Mouse (Mus musculus) myocyte (in vitro differentiated cells): ENCODE data around the gene Ugt1a2. TPM values are rescaled to one million over a fixed set of nuclear protein-coding genes. Genes with fewer than 3 reads are reported as not detected.

Experiments used
- H3K27me3 ChIP-seq: one replicate; pipeline ENCODE4 v1.6.1; 2011; ENCODE audit not compliant: control insufficient read depth, insufficient read depth, insufficient read length
- H3K36me3 ChIP-seq: one replicate; pipeline ENCODE4 v1.6.1; 2011; ENCODE audit not compliant: control insufficient read depth, insufficient read depth
- H3K4me2 ChIP-seq: one replicate; pipeline ENCODE4 v1.6.1; 2011; ENCODE audit warnings: low read depth, control low read depth
- H3K4me3 ChIP-seq: one replicate; pipeline ENCODE4 v1.5.1; 2011; ENCODE audit warnings: mild to moderate bottlenecking, control low read depth, moderate library complexity
- H3K79me2 ChIP-seq: one replicate; pipeline ENCODE4 v1.6.1; 2011; ENCODE audit not compliant: control insufficient read depth, insufficient read depth
- H3ac ChIP-seq: one replicate; pipeline ENCODE4 v1.6.1; 2011; ENCODE audit not compliant: control insufficient read depth, insufficient read length
- CEBPB ChIP-seq: IDR thresholded peaks from 2 replicates; pipeline ENCODE4 v1.6.1; 2011; ENCODE audit warnings: mild to moderate bottlenecking, moderate library complexity; ENCODE audit not compliant: poor library complexity, insufficient read depth, severe bottlenecking
- E2F4 ChIP-seq: IDR thresholded peaks from one replicate; pipeline ENCODE4 v1.6.1; 2011; ENCODE audit warnings: mild to moderate bottlenecking, control low read depth, moderate library complexity; ENCODE audit not compliant: insufficient read depth
- MAX ChIP-seq: IDR thresholded peaks from one replicate; pipeline ENCODE4 v1.6.1; 2011; ENCODE audit warnings: low read depth, mild to moderate bottlenecking, control low read depth
- MYOD1 ChIP-seq, 3 experiments: IDR thresholded peaks; one replicate each; pipeline ENCODE4 v1.6.1; 2011; ENCODE audit warnings: control low read depth in 2 of 3, low read depth in 2 of 3, mild to moderate bottlenecking in 2 of 3, moderate library complexity in 1 of 3; ENCODE audit not compliant: insufficient read length in 2 of 3, control insufficient read depth in 1 of 3
- MYOG ChIP-seq, 3 experiments: IDR thresholded peaks; one replicate each; pipeline ENCODE4 v1.6.1; 2011; ENCODE audit warnings: control low read depth in 2 of 3, low read depth in 2 of 3, mild to moderate bottlenecking in 2 of 3; ENCODE audit not compliant: insufficient read length in 2 of 3, control insufficient read depth in 1 of 3, insufficient read depth in 1 of 3
- POLR2A ChIP-seq: IDR thresholded peaks from one replicate; pipeline ENCODE4 v1.6.1; 2011; ENCODE audit warnings: low read depth, mild to moderate bottlenecking, control low read depth, moderate library complexity; ENCODE audit not compliant: insufficient read length
- POLR2AphosphoS2 ChIP-seq: IDR thresholded peaks from one replicate; pipeline ENCODE4 v1.6.1; 2011; ENCODE audit warnings: low read depth, control low read depth; ENCODE audit not compliant: insufficient read length
- REST ChIP-seq: IDR thresholded peaks from one replicate; pipeline ENCODE4 v1.6.1; 2011; ENCODE audit warnings: mild to moderate bottlenecking, control low read depth, moderate library complexity; ENCODE audit not compliant: insufficient read depth, insufficient read length
- SRF ChIP-seq: IDR thresholded peaks from one replicate; pipeline ENCODE4 v1.6.1; 2011; ENCODE audit warnings: low read depth; ENCODE audit not compliant: control insufficient read depth, insufficient read length
- TCF12 ChIP-seq: IDR thresholded peaks from one replicate; pipeline ENCODE4 v1.6.1; 2011; ENCODE audit warnings: mild to moderate bottlenecking, control low read depth; ENCODE audit not compliant: poor library complexity, insufficient read depth, severe bottlenecking
- TCF3 ChIP-seq: IDR thresholded peaks from one replicate; pipeline ENCODE4 v1.6.1; 2011; ENCODE audit warnings: low read depth, control low read depth; ENCODE audit not compliant: insufficient read length
- USF1 ChIP-seq: IDR thresholded peaks from one replicate; pipeline ENCODE4 v1.6.1; 2011; ENCODE audit warnings: low read depth, mild to moderate bottlenecking, control low read depth, moderate library complexity
- polyA plus RNA-seq: library from polyadenylated mRNA; unstranded; fragments of >200 nt; fragmentation: generic; extraction: Trizol; gene quantifications from one replicate; pipeline ENCODE4 v1.2.1, GENCODE M21; 2012; ENCODE audit warnings: missing spikeins

Ugt1a2 gene
- polyA plus RNA-seq, 1 experiment, result 0.05 TPM

GRCm38 (mm10) chr1:88240072-88240471, 39.7 kb downstream of the Ugt1a2 start:
- no peak for TF ChIP-seq MYOD1 (IDR thresholded peaks at IDR 0.05; ENCODE audit: control insufficient read depth in 1 of 3, insufficient read length in 2 of 3, low read depth in 2 of 3)
- TF ChIP-seq CEBPB, result no peak
- TF ChIP-seq POLR2A, result no peak
- no peak for TF ChIP-seq MYOG (IDR thresholded peaks at IDR 0.05; ENCODE audit: control insufficient read depth in 1 of 3, insufficient read depth in 1 of 3, insufficient read length in 2 of 3, low read depth in 2 of 3)
- no peak for TF ChIP-seq POLR2AphosphoS2
- TF ChIP-seq MAX, result no peak
- TF ChIP-seq REST, result no peak
- no peak for TF ChIP-seq SRF
- TF ChIP-seq E2F4, result no peak
- no peak for TF ChIP-seq USF1
- TF ChIP-seq TCF3, result no peak
- no peak for TF ChIP-seq TCF12
- H3K27me3 ChIP-seq, result peaks cover 15% of the 10 kb centered on the region

GRCm38 (mm10) chr1:88240579-88240978, 40.2 kb downstream of the Ugt1a2 start:
- Histone ChIP-seq H3ac (no peak overlapping the region), H3K27me3 (peaks cover 14% of the 10 kb centered on the region), H3K36me3 (no peaks in the 10 kb centered on the region), H3K4me3 (no peak overlapping the region), H3K79me2 (no peaks in the 10 kb centered on the region), H3K4me2 (no peak overlapping the region)
- TF ChIP-seq SRF (no peak), POLR2A (no peak), TCF12 (no peak), E2F4 (no peak)

More at GRCm38 (mm10) chr1:88240072-88240471, 39.7 kb downstream of the Ugt1a2 start:
- Histone ChIP-seq H3K79me2 (no peaks in the 10 kb centered on the region), H3K4me2 (no peak overlapping the region), H3K4me3 (no peak overlapping the region), H3ac (no peak overlapping the region), H3K36me3 (no peaks in the 10 kb centered on the region)

GRCm38 (mm10) chr1:88243861-88244260, 43.5 kb downstream of the Ugt1a2 start:
- no peak overlapping the region for H3K4me3 ChIP-seq
- H3ac ChIP-seq, result no peak overlapping the region
- H3K36me3 ChIP-seq, result no peaks in the 10 kb centered on the region
- H3K79me2 ChIP-seq, result no peaks in the 10 kb centered on the region
- no peak overlapping the region for H3K4me2 ChIP-seq
- H3K27me3 ChIP-seq, result peaks cover 6% of the 10 kb centered on the region
- TF ChIP-seq REST (no peak), SRF (no peak), POLR2AphosphoS2 (no peak), MAX (no peak), MYOG (IDR thresholded peaks at IDR 0.05; ENCODE audit: control insufficient read depth in 1 of 3, insufficient read depth in 1 of 3, insufficient read length in 2 of 3, low read depth in 2 of 3) (no peak), POLR2A (no peak), CEBPB (no peak), MYOD1 (IDR thresholded peaks at IDR 0.05; ENCODE audit: control insufficient read depth in 1 of 3, insufficient read length in 2 of 3, low read depth in 2 of 3) (no peak), TCF3 (no peak), USF1 (no peak), E2F4 (no peak), TCF12 (no peak)

- no peak for TF ChIP-seq USF1
- no peak for TF ChIP-seq POLR2A
- no peak for TF ChIP-seq POLR2AphosphoS2
- TF ChIP-seq MAX, result no peak
- TF ChIP-seq REST, result no peak
- TF ChIP-seq TCF3, result no peak
- no peak for TF ChIP-seq E2F4
- TF ChIP-seq CEBPB, result no peak
- no peak for TF ChIP-seq SRF
- TF ChIP-seq MYOD1 (IDR thresholded peaks at IDR 0.05; ENCODE audit: control insufficient read depth in 1 of 3, insufficient read length in 2 of 3, low read depth in 2 of 3), result no peak
- TF ChIP-seq TCF12, result no peak
- TF ChIP-seq MYOG (IDR thresholded peaks at IDR 0.05; ENCODE audit: control insufficient read depth in 1 of 3, insufficient read depth in 1 of 3, insufficient read length in 2 of 3, low read depth in 2 of 3), result no peak
- Histone ChIP-seq H3K4me3 (no peak overlapping the region), H3K4me2 (no peak overlapping the region), H3K36me3 (no peaks in the 10 kb centered on the region), H3K27me3 (peaks cover 10% of the 10 kb centered on the region), H3K79me2 (no peaks in the 10 kb centered on the region), H3ac (no peak overlapping the region)
Observed at GRCm38 (mm10) chr1:88245881-88246280, 45.5 kb downstream of the Ugt1a2 start.

GRCm38 (mm10) chr1:88246386-88246785, 46.0 kb downstream of the Ugt1a2 start:
- Histone ChIP-seq H3ac (no peak overlapping the region), H3K27me3 (peaks cover 14% of the 10 kb centered on the region), H3K4me2 (no peak overlapping the region), H3K4me3 (no peak overlapping the region), H3K36me3 (no peaks in the 10 kb centered on the region), H3K79me2 (no peaks in the 10 kb centered on the region)
- no peak for TF ChIP-seq REST
- TF ChIP-seq TCF12, result no peak
- no peak for TF ChIP-seq MYOG (IDR thresholded peaks at IDR 0.05; ENCODE audit: control insufficient read depth in 1 of 3, insufficient read depth in 1 of 3, insufficient read length in 2 of 3, low read depth in 2 of 3)
- TF ChIP-seq MYOD1 (IDR thresholded peaks at IDR 0.05; ENCODE audit: control insufficient read depth in 1 of 3, insufficient read length in 2 of 3, low read depth in 2 of 3), result no peak
- no peak for TF ChIP-seq SRF
- TF ChIP-seq USF1, result no peak
- TF ChIP-seq POLR2A, result no peak
- TF ChIP-seq TCF3, result no peak
- no peak for TF ChIP-seq POLR2AphosphoS2
- no peak for TF ChIP-seq E2F4
- no peak for TF ChIP-seq CEBPB
